Mouse (Mus musculus) heart, adult 2 months (tissue): Measurements from ENCODE around the gene Postn.

Experiments
- CTCF ChIP-seq: fragments of 200-600 bp; IDR thresholded peaks from 2 replicates; pipeline ENCODE4 v1.8.1; 2022; ENCODE audit warnings: antibody characterized with exemption, mild to moderate bottlenecking, moderate library complexity
- EP300 ChIP-seq: fragments of 200-500 bp; IDR thresholded peaks from 2 replicates; pipeline ENCODE4 v1.6.1; 2011; ENCODE audit warnings: low read depth, low read length, control low read depth; ENCODE audit not compliant: insufficient read depth
- POLR2A ChIP-seq: fragments of 200-500 bp; IDR thresholded peaks from 2 replicates; pipeline ENCODE4 v1.6.1; 2011; ENCODE audit warnings: mild to moderate bottlenecking, low read depth, low read length, control low read depth; ENCODE audit not compliant: insufficient read depth

DNA sequence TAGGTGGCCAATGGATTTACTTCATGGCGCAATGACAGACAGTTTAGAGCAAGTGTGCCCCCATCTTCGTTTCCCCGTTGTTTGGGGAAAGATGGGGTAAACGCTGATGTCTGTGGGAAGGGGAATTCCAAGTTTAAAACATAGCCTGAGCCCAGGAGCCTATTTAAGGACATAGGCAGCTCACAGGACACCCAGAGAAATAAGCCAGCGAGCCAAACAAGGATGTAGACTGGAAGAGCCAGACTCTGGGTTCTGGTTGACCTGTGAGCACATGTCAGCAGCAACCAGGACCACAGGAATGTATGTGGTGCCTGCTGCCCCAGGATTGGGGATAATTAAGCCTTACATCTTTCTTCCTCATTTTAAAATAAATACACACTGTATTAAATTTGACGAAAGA is 73.7 kb downstream of the Postn start:
- TF ChIP-seq POLR2A, result no peak
- TF ChIP-seq CTCF, result no peak
- no peak for TF ChIP-seq EP300
